Mouse (Mus musculus): Measurements from ENCODE around the gene Abcb8.

Gene Abcb8

GRCm38 (mm10) chr5:24426556-24427284 lies 33.3 kb downstream of the Abcb8 start:
- no peak for DNase-seq (ENCODE audit: low spot score)

- DNase-seq (ENCODE audit: low spot score), result no peak
Observed at GRCm38 (mm10) chr5:24427285-24427633, 33.8 kb downstream of the Abcb8 start.

DNA sequence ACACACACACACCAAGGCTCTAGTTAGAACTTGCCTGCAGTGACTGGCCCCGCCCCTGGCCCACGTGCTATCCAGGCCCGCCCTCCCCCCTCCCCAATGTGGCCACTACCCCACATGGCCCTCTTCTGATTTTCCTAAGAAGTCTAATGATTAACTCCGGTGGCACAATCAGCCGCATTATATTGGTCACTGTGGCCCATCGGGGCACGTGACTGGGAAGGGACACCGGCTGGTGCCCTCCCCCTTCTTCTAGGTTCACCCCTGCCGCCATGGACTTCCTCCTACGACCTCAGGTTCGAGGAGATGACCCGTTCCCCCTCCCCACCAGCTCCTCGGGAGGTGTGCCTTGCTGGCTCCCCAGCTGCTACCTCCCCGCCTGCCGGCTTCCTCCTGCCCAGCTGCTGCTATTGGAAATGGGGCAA lies 34.5 kb downstream of the Abcb8 start:
- no peak for DNase-seq (ENCODE audit: low spot score)

DNA sequence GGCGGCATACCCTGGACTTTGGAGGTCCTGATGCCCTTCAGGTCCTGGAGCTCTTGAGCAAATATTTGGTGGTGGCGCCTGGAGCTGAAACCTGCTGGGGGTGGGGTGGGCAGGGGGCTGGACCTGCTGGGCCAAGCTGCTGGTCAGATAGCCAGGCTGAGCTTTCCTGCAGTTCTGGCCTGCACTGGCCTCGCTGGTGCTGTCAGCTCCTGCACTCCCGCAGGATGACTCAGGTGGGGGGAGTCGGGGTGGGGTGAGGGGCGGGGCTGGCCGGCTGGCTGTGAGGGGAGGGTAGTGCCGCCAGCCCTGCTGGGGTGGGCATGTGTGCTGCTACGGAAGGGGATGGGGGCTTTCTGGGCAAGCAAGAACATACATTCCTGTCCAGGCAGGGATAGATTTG lies 35.1 kb downstream of the Abcb8 start:
- no peak for DNase-seq (ENCODE audit: low spot score)

GRCm38 (mm10) chr5:24433993-24434392 lies 40.5 kb downstream of the Abcb8 start:
- no peak for DNase-seq (ENCODE audit: low spot score)

GRCm38 (mm10) chr5:24441187-24441586 lies 47.7 kb downstream of the Abcb8 start:
- DNase-seq (ENCODE audit: low spot score), result no peak

GRCm38 (mm10) chr5:24442029-24442428 lies 48.6 kb downstream of the Abcb8 start:
- no peak for DNase-seq (ENCODE audit: low spot score)

- no peak for DNase-seq (ENCODE audit: low spot score)
Observed at GRCm38 (mm10) chr5:24443204-24443603, 49.7 kb downstream of the Abcb8 start.

- DNase-seq (ENCODE audit: low spot score), result no peak
Observed at GRCm38 (mm10) chr5:24443927-24444326, 50.5 kb downstream of the Abcb8 start.

GRCm38 (mm10) chr5:24444746-24445427 lies 51.4 kb downstream of the Abcb8 start, which contains the start of gene Fastk:
Fastk (minus strand) TSS chr5:24445287.
- DNase-seq (ENCODE audit: low spot score), result peak; percentile 93

GRCm38 (mm10) chr5:24445428-24446080 lies 52.1 kb downstream of the Abcb8 start:
- DNase-seq (ENCODE audit: low spot score), result no peak

- no peak for DNase-seq (ENCODE audit: low spot score)
Observed at GRCm38 (mm10) chr5:24446630-24447029, 53.2 kb downstream of the Abcb8 start.

DNA sequence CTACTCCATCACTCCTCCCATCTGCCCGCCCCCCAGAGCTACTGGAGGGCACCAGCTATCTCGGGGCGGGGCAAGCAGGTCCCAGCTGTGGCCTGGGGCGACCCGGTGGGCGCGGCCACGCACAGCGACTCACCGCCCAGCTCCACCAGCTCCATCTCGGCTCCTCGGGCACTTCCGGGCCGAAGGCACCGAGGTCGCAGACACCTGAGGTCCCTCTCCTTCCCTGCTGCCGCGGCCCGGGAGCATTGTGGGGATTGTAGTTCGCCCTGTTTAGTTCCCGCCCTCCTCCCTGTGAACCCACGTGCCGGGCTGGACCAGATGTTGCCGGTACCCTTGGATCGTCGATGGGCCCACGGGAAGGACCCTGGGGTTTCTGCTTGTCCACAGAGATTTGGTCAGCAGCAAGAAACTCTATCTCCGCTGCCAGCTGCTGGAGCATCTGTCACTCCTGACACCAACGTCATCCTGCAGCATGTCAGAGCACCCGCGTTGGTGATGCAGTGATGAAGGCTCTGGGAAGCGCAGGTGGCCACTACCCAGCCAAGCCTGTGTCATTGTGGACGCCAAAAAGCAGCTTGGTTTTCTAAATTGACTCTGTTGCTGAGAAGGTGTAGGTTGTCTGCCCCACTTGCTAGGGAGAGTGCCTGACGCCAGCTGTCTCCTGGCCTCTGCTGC lies 54.3 kb downstream of the Abcb8 start, which contains the start of gene Tmub1:
Gene Tmub1, minus strand, starts transcription at position 231 of the 675 bp plus-strand sequence.
- DNase-seq (ENCODE audit: low spot score), result peak; percentile 85

DNA sequence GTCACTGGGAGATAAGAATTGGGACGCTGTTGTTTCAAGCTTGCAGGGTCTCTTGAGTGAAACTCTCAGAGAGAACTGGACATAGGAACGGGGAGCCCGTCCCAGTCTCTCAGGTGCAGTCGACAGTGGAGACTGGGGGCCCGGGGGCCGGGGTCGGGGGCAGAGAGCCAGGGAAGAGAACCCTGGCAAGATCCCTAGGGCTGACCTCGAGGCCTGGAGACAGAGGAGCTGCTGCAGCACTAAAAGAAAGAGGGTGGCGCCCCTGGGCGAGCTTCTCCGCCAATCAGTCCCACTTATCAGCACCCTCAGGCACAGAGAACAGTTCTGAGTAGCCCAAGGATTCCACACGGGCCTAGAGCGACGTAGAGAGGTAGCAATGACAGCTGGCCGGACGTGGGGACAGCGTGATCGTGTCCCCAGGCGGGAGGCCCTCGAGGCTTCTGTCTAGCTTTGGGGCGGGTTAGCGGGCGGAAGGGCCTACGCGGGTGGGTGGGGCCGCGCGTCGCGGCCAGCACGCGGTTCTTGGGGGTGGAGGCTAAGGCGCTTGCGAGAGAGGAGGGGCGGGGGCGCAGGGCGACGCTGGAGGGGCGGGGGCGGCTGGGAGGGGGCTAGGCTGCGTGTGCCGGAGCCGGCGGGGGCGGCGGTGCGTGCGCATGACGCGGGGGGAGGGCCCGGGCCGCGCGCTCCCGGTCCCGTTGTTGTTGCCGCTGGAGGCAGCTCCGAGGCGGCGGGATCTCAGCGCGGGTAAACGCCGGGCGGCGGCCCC lies 58.0 kb downstream of the Abcb8 start:
- peak; percentile 85 for DNase-seq (ENCODE audit: low spot score)

- DNase-seq (ENCODE audit: low spot score), result no peak
Observed at GRCm38 (mm10) chr5:24452030-24452690, 58.7 kb downstream of the Abcb8 start, which contains the start of gene Agap3. Agap3 (plus strand) TSS chr5:24452177.

DNA sequence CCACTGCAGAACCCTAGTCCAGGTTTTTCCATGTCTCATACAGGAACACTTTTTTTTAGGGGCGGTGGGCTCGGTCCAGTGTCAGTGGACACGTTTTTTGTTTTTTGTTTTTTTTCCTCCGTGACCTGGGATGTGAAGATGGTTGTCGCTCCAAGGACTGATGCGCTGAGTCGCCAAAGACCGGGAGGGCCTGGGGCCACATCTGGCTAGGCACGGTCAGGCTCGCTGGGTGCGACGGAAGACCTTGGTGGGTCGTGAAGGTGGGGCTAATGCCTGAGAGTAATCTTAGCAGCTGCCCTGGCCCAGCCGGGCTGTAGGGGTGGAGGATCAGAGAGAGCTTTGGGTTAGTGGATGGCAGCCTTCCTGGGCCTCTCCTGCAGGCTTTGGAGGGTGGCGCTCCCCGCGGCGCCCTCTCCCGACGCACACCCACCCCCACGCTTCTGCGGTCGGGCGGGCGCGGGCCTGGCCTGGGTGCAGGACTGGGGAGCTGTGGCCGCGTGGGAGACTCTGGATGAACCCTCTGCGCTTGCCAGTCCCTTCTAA lies 59.3 kb downstream of the Abcb8 start:
- DNase-seq (ENCODE audit: low spot score), result no peak

GRCm38 (mm10) chr5:24453283-24453984 lies 60.0 kb downstream of the Abcb8 start:
- DNase-seq (ENCODE audit: low spot score), result no peak

- DNase-seq (ENCODE audit: low spot score), result no peak
Observed at GRCm38 (mm10) chr5:24453985-24454303, 60.5 kb downstream of the Abcb8 start.

GRCm38 (mm10) chr5:24455076-24455475 lies 61.6 kb downstream of the Abcb8 start:
- DNase-seq (ENCODE audit: low spot score), result no peak

- DNase-seq (ENCODE audit: low spot score), result no peak
Observed at GRCm38 (mm10) chr5:24455613-24456012, 62.1 kb downstream of the Abcb8 start.

Measured in testis, postnatal 14 days (tissue).